Mouse (Mus musculus) layer of hippocampus, adult 11-12 months (tissue): ENCODE measurements at regions not wholly inside any gene's neighbourhood (a gene's known extent, or its start where the extent isn't known, plus 50 kb on each side); places are given as distances from the start of the nearest gene placed in this dataset.

ENCODE experiments used
- DNase-seq: peaks from one replicate; pipeline ENCODE4 v3.0.0; 2022; ENCODE audit warnings: low spot score

- DNase-seq, result no peak
Observed at GRCm38 (mm10) chr14:71231223-71231815, 631.7 kb upstream of the Fam160b2 start.

GRCm38 (mm10) chr14:71230484-71231188 is 631.0 kb upstream of the Fam160b2 start:
- no peak for DNase-seq

DNA sequence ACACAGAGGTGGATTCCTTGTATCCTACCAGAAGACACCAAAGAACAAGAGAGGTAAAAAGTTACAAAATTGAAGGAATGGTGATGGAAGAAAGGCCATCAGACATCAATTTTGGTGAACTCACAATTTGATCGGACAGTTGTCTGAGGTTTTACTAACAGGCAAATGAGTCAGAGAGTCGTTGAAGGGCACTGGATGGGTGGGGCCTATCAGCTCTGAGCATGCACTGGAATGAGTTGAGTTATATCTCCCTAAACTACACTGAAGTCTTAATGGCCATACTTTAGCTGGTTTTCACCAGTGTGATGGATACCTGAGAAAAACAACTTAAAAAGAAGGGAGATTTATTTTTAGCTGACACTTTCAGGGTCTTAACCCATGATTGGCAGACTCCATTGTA is 630.3 kb upstream of the Fam160b2 start:
- DNase-seq, result no peak

GRCm38 (mm10) chr14:71228894-71229446 is 629.3 kb upstream of the Fam160b2 start:
- DNase-seq, result no peak

DNA sequence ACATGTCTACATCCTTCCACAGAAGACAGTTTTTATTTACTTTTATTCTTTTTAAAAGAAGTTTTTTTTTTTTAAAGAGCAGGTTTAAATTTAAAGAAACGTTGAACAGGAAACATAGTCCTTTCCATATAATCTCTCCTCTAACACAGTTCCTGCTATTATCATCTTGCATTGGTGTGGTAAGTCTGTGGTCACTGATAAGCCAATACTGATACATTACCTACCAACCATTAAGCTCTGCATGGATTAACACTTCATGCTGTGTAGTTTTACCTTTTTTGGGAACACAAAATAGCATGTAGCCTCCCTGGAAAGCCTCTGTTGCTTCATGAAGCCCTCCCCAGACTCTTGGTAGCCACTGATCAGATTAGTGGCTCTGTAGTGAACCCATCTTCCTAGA is 617.4 kb upstream of the Fam160b2 start:
- no peak for DNase-seq

DNA sequence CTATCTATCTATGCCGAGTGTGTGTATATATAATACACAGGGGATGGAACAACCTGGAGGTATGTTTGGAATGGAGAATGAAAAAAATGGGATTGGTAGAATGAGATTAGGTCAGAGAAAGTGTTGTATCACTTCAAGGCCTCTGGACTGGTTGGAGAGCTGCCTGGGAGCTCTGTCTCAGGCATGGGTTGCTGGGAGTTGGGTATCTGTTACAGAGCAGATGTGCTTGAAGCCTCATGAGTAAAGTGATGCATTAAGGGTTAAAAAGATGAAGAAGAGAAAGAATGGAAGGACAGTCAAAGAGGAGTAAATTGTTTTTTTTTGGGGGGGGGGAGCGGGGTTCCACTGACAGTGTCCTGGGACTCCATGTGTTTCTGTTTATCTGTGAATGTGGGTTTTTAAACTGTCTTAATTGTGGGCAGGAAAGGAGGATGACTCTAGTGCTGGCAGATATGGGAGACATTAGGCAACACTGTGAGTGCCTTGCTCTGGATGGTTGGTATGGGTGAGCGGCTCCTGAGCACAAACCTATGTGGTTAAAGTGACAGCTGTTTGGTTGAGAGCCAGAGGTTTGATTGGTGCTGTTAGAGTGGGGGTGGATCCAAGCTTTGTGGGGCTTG is 611.8 kb upstream of the Fam160b2 start:
- no peak for DNase-seq

DNA sequence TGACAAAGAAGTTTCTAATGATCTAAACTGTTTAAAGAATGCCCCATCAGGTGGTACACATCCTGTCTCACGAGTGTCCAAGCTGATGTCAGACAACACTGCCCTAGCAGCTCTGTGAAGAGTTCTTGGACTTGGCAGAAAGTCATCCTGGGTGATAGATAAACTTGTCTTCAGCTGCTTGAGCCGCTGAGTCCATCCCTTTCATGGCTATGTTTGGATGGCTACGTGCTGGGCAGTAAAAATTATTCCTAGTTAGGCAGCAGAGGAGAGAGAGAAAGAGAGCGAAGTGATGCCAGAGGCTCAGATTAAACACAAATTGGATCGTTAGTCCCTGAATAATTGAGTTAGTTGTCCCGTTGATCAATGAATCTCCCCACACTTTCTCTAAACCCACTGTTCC is 603.8 kb upstream of the Fam160b2 start:
- no peak for DNase-seq

DNA sequence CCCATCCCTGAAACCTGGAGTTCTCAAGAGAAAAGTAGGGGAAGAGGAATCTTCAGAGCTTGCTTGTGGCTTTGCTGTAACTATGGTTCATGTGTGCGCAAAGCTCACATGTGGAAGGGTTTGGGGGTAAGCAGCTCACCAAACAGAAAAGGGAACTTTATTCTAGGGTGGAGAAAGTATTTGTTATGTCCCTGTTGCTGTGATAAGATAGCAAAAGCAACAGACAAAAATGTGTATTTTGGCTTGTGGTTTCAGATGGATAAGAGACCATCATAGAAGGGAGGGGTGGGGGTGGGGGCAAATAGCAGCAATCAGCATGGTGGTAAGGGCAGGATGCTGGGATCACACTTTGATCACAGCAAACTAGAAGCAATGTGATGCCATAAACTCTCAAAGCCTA is 601.3 kb upstream of the Fam160b2 start:
- DNase-seq, result no peak

DNA sequence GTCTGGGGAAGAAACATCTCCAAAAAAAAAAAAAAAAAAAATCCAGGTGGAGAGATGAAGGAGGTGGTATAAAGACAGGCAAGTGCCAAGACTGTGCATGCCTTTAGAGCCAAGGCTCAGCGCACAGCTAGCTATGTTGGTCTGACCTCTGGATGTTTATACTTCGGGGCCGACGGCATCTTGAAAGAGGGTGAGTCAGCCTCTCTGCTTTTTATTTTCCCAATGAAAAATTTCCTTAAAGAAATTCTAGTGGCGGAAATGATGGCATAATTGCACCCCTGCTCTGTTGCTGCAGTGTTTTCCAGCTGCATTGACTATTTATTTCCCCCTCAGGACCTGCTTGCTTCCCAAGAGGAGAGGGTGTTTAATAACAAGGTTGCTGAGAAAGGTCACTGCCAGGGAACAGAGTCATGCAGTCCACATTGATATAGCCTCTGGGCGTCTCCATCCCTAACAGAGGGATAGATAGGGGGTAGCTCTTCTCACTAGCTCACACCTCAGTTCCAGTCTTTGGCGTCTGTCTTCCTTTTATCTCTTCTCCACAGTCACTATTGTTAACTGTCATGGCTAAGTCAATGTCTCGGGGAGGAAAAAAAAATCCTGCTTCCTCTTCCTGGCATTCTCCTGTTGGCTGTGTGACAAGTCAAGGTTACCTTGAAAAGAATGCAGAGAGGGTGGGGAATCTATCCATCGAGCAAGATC is 599.7 kb upstream of the Fam160b2 start:
- DNase-seq, result no peak

- no peak for DNase-seq
Observed at GRCm38 (mm10) chr14:71194219-71194618, 594.6 kb upstream of the Fam160b2 start.

DNA sequence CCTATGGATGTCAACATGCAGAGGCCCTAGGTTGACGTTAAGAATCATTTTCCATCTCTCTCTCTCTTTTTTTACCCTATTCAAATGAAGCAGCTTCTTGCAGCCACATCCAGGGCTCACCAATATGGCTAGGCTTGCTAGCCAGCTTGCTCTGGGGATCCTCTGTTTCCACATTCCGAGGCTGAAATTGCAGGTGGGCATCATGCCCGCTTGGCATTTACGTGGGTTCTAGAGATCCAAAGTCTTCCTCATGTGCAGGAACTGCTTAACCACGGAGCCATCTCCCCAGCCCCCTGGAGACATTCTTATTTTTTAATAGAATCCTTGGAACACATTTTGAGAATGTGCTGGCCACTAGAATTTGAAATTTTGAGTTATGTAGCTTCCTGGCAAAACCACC is 592.9 kb upstream of the Fam160b2 start:
- DNase-seq, result no peak

GRCm38 (mm10) chr14:71189360-71189759 is 589.7 kb upstream of the Fam160b2 start:
- DNase-seq, result no peak

GRCm38 (mm10) chr14:71177341-71177740 is 577.7 kb upstream of the Fam160b2 start:
- no peak for DNase-seq

DNA sequence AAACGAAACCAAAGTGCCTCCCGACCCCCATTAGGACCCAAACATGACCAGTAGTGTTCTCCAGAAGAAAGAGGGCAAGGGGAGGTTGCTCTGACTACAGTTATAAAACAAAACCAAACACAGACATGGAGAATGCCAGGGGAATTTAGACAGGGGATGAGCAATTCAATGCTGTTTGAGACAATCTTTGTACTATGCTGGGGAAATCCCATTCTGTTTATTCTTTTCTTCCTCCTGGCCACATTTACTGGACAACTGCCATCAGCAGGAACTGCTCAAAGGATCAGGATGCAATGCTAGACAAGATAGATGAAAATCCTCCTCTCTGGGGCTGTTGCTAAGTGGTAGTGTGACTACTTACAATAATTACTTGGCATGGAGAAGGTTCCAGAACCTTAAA is 574.5 kb upstream of the Fam160b2 start:
- no peak for DNase-seq

GRCm38 (mm10) chr14:71159556-71159955 is 559.9 kb upstream of the Fam160b2 start:
- no peak for DNase-seq

DNA sequence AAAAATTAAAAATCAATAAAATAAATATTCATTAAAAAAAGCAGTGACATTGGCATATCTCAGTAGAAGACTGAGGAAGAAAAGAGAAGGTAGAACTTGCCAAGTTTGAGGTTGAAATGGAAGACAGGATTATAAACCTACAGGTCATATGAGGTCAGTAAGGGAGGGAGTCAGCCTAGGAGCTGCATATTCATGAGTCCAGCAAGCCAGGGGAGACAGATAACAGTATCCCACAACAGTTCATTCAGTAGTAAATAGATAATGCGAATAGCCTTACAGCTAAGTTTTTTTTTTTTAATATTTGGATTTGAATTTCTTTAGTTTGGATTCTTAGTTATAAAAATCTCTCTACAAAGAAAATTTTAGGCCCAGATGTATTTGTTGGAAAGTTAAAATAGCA is 542.8 kb upstream of the Fam160b2 start:
- DNase-seq, result no peak

DNA sequence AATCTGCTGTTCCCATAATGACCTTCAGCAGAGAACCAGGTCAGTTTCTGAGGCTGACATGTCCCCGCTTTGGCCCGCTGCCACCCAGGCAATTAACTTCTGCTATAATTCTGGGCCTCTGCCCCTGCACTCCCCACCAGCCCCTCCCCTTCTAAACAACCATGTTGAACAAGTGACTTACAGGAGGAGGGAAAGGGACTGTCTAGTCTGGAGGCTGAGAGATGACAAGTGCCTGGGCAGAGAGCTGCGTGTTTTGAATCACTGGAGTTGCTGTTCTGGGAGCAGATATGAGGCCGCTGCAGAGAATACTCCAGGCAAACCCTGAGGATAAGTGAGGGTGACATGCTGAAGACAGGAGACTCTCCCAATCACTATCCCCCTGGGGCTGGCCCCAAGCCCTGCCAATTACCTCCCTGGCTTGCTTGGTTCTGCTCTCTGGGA is 530.2 kb upstream of the Fam160b2 start:
- DNase-seq, result no peak

DNA sequence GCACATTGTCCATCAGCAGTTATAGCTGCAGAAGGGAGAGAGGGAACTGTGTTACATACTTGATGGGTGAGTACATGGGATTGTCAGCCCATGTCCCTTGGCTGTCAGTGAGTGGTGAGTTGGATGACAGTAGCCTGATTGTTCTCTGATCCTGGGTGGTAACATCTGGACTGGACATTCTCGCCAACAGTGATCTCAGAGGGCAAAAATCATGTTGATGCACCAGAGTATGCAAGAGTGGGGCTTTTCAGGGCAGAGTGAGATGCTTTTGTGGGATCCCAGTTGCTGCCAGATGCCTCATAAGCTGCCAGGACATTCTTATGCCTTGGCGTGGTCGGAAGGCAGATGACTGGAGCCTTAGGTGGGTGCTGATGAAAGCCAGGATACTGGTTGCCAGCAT is 528.9 kb upstream of the Fam160b2 start:
- peak; percentile 66 for DNase-seq

- DNase-seq, result peak; percentile 15
Observed at GRCm38 (mm10) chr14:71118681-71119080, 519.0 kb upstream of the Fam160b2 start.

- no peak for DNase-seq
Observed at GRCm38 (mm10) chr14:71115798-71116432, 516.3 kb upstream of the Fam160b2 start.

DNA sequence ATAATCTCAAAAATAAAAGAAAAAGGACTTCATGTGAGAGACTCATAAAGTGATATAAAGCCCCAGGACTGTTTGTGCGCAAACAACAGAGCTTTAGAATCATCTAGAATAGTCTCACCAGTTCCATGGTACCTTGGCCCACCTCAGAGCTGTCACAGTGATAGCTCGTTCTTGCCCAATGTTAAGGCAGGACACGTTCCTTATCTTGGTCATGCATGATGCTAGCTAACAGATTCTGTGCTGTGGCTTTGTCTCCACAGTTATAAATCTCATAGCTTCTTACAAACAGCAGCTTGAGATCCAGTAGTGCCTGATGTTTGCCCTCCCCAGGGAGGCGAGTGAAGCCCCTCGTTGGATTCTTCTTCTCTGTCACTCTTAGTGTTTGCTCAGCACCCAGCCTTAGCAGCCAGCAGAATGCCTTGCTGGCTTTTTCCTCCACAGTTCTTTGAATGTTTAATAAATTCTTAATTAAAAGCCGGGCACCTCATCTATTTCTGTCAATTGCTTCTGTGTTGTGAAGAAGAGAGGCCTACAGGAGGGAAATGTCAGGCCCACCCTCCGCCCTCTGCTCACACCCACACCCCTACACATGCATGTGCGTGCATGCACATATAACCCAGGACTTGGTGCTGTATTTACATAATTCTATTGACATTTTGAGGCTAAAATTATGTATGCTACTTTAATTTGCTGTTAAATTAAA is 515.6 kb upstream of the Fam160b2 start:
- DNase-seq, result no peak
